Mouse (Mus musculus) regulatory T cell (primary cell): ENCODE measurements at regions not wholly inside any gene's neighbourhood (a gene's known extent, or its start where the extent isn't known, plus 50 kb on each side); places are given as distances from the start of the nearest gene placed in this dataset.

Experiments used
- in situ Hi-C: fragments of 300-600 bp; cut with MboI, MseI; formaldehyde crosslinking; loops from one replicate; pipeline ENCODE4 v1.15.1; 2025; ENCODE audit warnings: high pct_unique_total_duplicates

GRCm38 (mm10) chr15:36380461-36381227 lies 626.9 kb downstream of the Zfp706 start:
- in situ Hi-C loops: no loop called here

- in situ Hi-C loops: no loop called here
These were observed 628.9 kb downstream of the Zfp706 start for GRCm38 (mm10) chr15:36378640-36379039.

DNA sequence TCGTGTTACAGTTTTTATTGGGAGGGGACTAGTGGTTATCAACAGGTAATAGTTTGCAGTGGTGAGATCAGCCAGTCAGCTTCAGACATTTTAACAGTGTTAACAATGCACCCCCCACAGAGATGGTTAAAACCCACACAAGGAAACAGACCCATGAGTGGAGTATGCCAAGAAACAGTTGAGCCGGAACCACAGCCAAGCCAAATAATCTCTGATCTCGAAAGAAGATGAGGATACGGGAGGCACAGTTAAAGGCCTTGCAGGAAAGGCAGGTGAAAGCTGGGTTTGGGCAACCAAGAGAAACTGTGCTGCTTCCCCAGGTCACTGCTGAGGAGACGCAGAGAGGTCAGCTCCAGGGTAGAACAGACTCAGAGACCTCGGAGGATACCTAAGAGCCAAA lies 631.0 kb downstream of the Zfp706 start:
- in situ Hi-C loops: no loop called here

GRCm38 (mm10) chr15:36375549-36375885 lies 632.1 kb downstream of the Zfp706 start:
- in situ Hi-C loops: no loop called here

DNA sequence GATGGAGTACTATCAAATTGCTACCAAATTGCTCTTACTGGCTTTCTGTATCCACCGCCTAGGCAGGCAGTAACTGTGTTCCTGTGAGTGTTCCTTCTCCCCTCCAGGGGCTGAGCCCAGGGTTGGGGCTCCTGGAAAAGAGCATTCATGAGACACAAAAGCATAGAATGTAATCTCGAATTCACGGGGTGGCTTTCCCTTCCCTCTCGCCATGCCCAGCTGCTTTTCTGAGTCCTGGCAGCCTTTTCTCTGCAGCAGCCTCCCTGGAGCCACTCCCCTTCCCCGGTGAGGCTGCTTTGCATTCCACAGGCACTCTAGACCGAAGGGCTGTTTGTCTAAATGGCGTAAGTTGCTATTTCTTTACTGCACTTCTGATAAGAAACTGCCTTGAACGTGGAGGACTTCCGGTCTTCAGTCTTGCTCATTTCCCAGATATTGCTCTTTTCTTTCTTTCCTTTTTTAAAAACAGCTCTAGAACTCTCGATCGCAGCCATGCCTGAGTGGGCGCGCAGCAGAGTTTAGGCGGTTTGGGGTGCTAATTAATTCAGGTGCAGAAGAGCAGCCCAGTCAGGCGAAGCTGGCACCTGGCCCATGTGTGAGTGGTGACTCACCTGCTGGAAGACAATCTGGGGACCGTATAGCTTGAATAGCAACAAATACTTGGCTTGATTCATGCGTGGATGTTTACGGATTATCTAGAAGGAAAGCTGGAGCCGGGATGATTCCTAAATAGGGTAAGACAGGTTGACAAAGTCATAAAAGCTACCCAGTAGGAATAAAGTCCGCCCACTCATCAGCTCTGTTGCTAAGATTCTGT lies 632.6 kb downstream of the Zfp706 start:
- in situ Hi-C loops: no loop called here

GRCm38 (mm10) chr15:36373900-36374611 lies 633.5 kb downstream of the Zfp706 start:
- in situ Hi-C loops: no loop called here

DNA sequence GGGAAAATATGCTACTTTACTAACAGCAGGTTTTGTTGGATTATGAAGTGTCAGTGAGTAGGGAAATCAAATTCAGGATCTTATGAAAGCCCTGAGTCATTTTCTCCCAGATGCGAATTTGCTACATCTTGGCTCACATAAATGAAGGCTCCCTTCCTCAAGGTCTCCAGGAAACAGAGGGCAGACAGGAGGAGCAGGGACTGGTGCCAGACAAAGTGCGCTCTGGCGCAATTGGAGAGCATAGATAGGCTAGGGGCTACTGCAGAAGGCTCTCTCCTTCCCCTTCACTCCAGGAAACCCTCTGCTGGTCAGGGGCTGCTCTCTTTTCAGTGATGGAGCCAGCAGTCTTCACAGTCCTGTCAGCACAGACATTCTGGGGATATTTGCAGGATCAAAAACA lies 634.1 kb downstream of the Zfp706 start:
- in situ Hi-C loops: no loop called here

DNA sequence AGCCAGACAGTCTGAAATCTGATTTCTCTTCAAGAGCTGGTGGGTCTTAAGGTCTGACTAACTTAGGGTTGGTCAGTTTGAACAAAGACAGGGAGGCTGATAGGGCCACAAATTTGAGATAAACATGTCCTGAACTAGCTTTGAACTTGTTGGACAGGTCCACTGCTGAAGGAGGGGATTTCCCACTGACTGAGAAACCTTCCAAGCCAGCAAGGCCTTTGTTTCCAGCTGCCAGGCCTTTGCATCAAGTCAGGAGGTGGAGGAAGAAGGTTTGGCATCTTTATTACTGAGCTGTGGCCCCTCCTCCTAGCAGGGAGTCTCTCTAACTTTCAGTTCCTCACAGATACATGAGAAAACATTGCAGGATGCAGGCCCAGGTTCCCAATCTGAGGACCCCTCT lies 636.2 kb downstream of the Zfp706 start:
- in situ Hi-C loops: no loop called here

GRCm38 (mm10) chr15:36370906-36371305 lies 636.7 kb downstream of the Zfp706 start:
- in situ Hi-C loops: no loop called here

- in situ Hi-C loops: no loop called here
These were observed 640.3 kb downstream of the Zfp706 start for GRCm38 (mm10) chr15:36367296-36367695.

DNA sequence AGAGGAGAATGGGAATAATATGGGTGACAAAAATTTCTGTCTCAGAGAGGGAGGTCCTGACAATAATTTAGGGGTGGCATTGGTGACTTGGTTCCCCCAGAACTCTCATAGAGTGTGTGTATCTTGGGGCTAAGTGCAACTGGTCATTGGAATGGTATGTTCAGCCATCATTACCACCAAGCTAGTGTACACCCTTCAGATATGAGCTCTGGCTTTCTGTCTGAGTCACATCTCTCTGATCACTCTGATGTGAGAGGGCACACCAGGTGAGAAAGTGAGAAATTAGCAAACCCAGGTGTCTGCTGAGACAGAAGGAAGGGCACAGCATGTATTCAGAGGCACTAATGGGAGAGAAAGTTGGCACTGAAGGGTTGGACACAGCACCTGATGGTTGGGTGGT lies 642.8 kb downstream of the Zfp706 start:
- in situ Hi-C loops: no loop called here

DNA sequence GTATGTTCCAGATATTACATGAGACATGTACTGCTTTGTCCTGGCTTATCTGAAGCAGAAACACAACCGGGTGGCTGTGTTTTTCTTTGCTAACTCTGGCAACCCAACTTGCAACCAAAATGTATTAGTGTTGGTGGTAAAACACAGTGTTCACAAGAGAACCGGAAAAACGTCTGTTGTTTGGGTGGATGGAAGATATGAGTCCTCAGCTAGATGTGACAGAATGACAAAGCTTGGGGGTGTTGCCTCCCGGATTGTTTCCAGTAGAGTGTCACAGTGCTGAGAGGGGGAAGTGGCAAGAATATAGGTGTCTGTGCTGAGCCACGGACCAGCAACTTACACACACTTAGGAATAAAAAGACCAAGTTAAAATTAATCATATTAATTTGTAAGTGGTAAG lies 643.5 kb downstream of the Zfp706 start:
- in situ Hi-C loops: no loop called here

- in situ Hi-C loops: no loop called here
These were observed 644.5 kb downstream of the Zfp706 start for GRCm38 (mm10) chr15:36362911-36363565.

DNA sequence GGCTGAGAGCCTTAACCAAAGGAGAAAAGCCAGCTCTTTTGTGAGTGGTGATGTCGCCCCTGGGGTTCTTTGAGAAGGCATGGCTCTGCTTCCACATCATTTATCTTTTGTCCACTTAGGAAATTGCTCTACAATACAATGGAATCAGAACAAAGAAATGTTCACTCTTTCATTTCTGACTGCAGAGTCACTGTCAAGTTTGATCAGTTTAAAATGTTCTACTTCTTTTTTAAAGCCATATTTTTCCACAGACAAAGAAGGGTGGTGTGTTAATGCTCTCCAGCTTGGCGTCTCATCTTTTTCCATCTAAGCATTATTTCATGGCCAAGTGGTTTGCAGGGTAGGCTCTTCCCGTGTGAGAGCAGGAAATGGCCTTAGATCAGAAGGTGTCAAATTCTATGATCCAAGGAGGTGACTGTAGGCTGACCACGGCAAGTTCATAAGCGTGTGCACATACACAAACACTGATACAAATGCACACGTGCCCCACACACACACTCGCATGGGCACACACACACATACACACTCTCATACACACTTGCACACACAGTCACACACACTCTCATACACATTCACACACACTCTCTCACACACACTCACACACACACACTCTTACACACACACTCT lies 645.9 kb downstream of the Zfp706 start:
- in situ Hi-C loops: no loop called here

GRCm38 (mm10) chr15:36360694-36361521 lies 646.7 kb downstream of the Zfp706 start:
- in situ Hi-C loops: no loop called here

- in situ Hi-C loops: loop anchor here (5.0 kb wide), 1 partner anchor 41 kb away; no protein-coding TSS in a partner anchor
These were observed 651.7 kb downstream of the Zfp706 start for GRCm38 (mm10) chr15:36355851-36356250.

- in situ Hi-C loops: no loop called here
These were observed 653.0 kb downstream of the Zfp706 start for GRCm38 (mm10) chr15:36354545-36354944.

- in situ Hi-C loops: no loop called here
These were observed 653.8 kb downstream of the Zfp706 start for GRCm38 (mm10) chr15:36353793-36354192.

GRCm38 (mm10) chr15:36352929-36353328 lies 654.6 kb downstream of the Zfp706 start:
- in situ Hi-C loops: no loop called here

- in situ Hi-C loops: no loop called here
These were observed 655.9 kb downstream of the Zfp706 start for GRCm38 (mm10) chr15:36351693-36352092.
